Mouse (Mus musculus): ENCODE results near the gene Cacna1a.

Gene Cacna1a

GRCm38 (mm10) chr8:84388275-84388674, at the start of gene Cacna1a:
Gene Cacna1a (plus strand): TSS chr8:84388440.
- no peak for DNase-seq (ENCODE audit: low read depth in 1 of 2, low spot score in 2 of 2)

GRCm38 (mm10) chr8:84338493-84338892, 49.7 kb upstream of the Cacna1a start:
- no peak for DNase-seq (ENCODE audit: low read depth in 1 of 2, low spot score in 2 of 2)

- DNase-seq (ENCODE audit: low read depth in 1 of 2, low spot score in 2 of 2) = no peak
Observed at GRCm38 (mm10) chr8:84339320-84339719, 48.9 kb upstream of the Cacna1a start.

GRCm38 (mm10) chr8:84339867-84340266, 48.4 kb upstream of the Cacna1a start:
- no peak for DNase-seq (ENCODE audit: low read depth in 1 of 2, low spot score in 2 of 2)

- no peak for DNase-seq (ENCODE audit: low read depth in 1 of 2, low spot score in 2 of 2)
Observed at GRCm38 (mm10) chr8:84340671-84341070, 47.6 kb upstream of the Cacna1a start.

- DNase-seq (ENCODE audit: low read depth in 1 of 2, low spot score in 2 of 2) = no peak
Observed at GRCm38 (mm10) chr8:84345493-84345892, 42.7 kb upstream of the Cacna1a start.

GRCm38 (mm10) chr8:84346421-84346820, 41.8 kb upstream of the Cacna1a start:
- no peak for DNase-seq (ENCODE audit: low read depth in 1 of 2, low spot score in 2 of 2)

GRCm38 (mm10) chr8:84349526-84349925, 38.7 kb upstream of the Cacna1a start:
- no peak for DNase-seq (ENCODE audit: low read depth in 1 of 2, low spot score in 2 of 2)

- DNase-seq (ENCODE audit: low read depth in 1 of 2, low spot score in 2 of 2) = no peak
Observed at GRCm38 (mm10) chr8:84350960-84351359, 37.3 kb upstream of the Cacna1a start.

GRCm38 (mm10) chr8:84356482-84356881, 31.8 kb upstream of the Cacna1a start:
- DNase-seq (ENCODE audit: low read depth in 1 of 2, low spot score in 2 of 2) = no peak

- peak; percentile 39 to 55 for DNase-seq (ENCODE audit: low read depth in 1 of 2, low spot score in 2 of 2)
Observed at GRCm38 (mm10) chr8:84357631-84358371, 30.4 kb upstream of the Cacna1a start.

GRCm38 (mm10) chr8:84363428-84364134, 24.7 kb upstream of the Cacna1a start:
- DNase-seq (ENCODE audit: low read depth in 1 of 2, low spot score in 2 of 2) = peak in 1 of 2 experiments; percentile 31

- DNase-seq (ENCODE audit: low read depth in 1 of 2, low spot score in 2 of 2) = no peak
Observed at GRCm38 (mm10) chr8:84365197-84365596, 23.0 kb upstream of the Cacna1a start.

GRCm38 (mm10) chr8:84370972-84371371, 17.3 kb upstream of the Cacna1a start:
- DNase-seq (ENCODE audit: low read depth in 1 of 2, low spot score in 2 of 2) = no peak

GRCm38 (mm10) chr8:84375038-84375437, 13.2 kb upstream of the Cacna1a start:
- DNase-seq (ENCODE audit: low read depth in 1 of 2, low spot score in 2 of 2) = no peak

- no peak for DNase-seq (ENCODE audit: low read depth in 1 of 2, low spot score in 2 of 2)
Observed at GRCm38 (mm10) chr8:84375803-84376202, 12.4 kb upstream of the Cacna1a start.

- no peak for DNase-seq (ENCODE audit: low read depth in 1 of 2, low spot score in 2 of 2)
Observed at GRCm38 (mm10) chr8:84376564-84376963, 11.7 kb upstream of the Cacna1a start.

- no peak for DNase-seq (ENCODE audit: low read depth in 1 of 2, low spot score in 2 of 2)
Observed at GRCm38 (mm10) chr8:84381676-84382075, 6.6 kb upstream of the Cacna1a start.

GRCm38 (mm10) chr8:84388773-84389172, 533 bp downstream of the Cacna1a start:
- no peak for DNase-seq (ENCODE audit: low read depth in 1 of 2, low spot score in 2 of 2)

- no peak for DNase-seq (ENCODE audit: low read depth in 1 of 2, low spot score in 2 of 2)
Observed at GRCm38 (mm10) chr8:84389173-84389572, 933 bp downstream of the Cacna1a start.

GRCm38 (mm10) chr8:84391611-84392010, 3.4 kb downstream of the Cacna1a start:
- DNase-seq (ENCODE audit: low read depth in 1 of 2, low spot score in 2 of 2) = no peak

- DNase-seq (ENCODE audit: low read depth in 1 of 2, low spot score in 2 of 2) = no peak
Observed at GRCm38 (mm10) chr8:84395751-84396457, 7.7 kb downstream of the Cacna1a start.
